Mouse (Mus musculus): ENCODE measurements at regions not wholly inside any gene's neighbourhood (a gene's known extent, or its start where the extent isn't known, plus 50 kb on each side); places are given as distances from the start of the nearest gene placed in this dataset.

GRCm38 (mm10) chr12:38962302-38962701 is 183.1 kb downstream of the Etv1 start:
- TF ChIP-seq USF1 (IDR thresholded peaks at IDR 0.05; ENCODE audit: low read depth): no peak
- no peak for TF ChIP-seq POLR2A (IDR thresholded peaks at IDR 0.05; ENCODE audit: insufficient read length, low read depth)
- TF ChIP-seq POLR2AphosphoS2 (IDR thresholded peaks at IDR 0.05; ENCODE audit: insufficient read length, low read depth): no peak
- no peak for TF ChIP-seq SRF (IDR thresholded peaks at IDR 0.05; ENCODE audit: control insufficient read depth, insufficient read length, low read depth)
- TF ChIP-seq REST (IDR thresholded peaks at IDR 0.05; ENCODE audit: insufficient read depth, insufficient read length): no peak
- no peak for TF ChIP-seq E2F4 (IDR thresholded peaks at IDR 0.05; ENCODE audit: insufficient read depth)
- no peak for TF ChIP-seq TCF3 (IDR thresholded peaks at IDR 0.05; ENCODE audit: insufficient read length, low read depth)
- no peak for TF ChIP-seq MYOG (IDR thresholded peaks at IDR 0.05; ENCODE audit: control insufficient read depth in 1 of 3, insufficient read depth in 1 of 3, insufficient read length in 2 of 3, low read depth in 2 of 3)
- no peak for TF ChIP-seq MAX (IDR thresholded peaks at IDR 0.05; ENCODE audit: low read depth)
- no peak for TF ChIP-seq TCF12 (IDR thresholded peaks at IDR 0.05; ENCODE audit: insufficient read depth, poor library complexity, severe bottlenecking)
- TF ChIP-seq CEBPB (IDR thresholded peaks at IDR 0.05; ENCODE audit: insufficient read depth, poor library complexity, severe bottlenecking): no peak
